Mouse (Mus musculus): ENCODE measurements around the gene Rilpl1.

DNA sequence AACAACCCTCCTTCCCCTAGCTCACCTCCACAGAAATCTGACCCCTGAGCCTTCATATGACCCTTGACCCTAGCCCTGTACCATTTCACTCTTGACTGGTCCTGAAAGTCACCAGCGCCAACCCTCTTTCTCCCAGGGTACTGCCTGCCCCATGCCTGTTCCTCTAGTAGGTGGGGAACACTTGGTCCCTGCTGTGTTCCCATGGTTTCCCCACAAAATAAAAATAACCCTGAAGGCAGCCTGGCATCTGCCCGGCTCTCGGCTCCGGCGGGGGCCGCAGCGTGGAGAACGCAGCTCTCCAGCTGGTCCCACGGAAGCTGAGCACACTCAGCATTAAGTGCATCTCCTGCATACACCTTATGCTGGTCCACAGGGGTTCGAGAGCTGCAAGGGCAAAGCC, 12.5 kb downstream of the Rilpl1 start:
- TF ChIP-seq CEBPB (IDR thresholded peaks at IDR 0.05; ENCODE audit: low read depth) (no peak), CTCF (IDR thresholded peaks at IDR 0.05; ENCODE audit: control insufficient read depth, insufficient read depth, insufficient read length) (no peak), MYOD1 (IDR thresholded peaks at IDR 0.05; ENCODE audit: control insufficient read depth, insufficient read length, low read depth) (no peak), MAX (IDR thresholded peaks at IDR 0.05) (no peak), USF1 (IDR thresholded peaks at IDR 0.05; ENCODE audit: low read depth) (no peak), MYOG (IDR thresholded peaks at IDR 0.05; ENCODE audit: control insufficient read depth, extremely low read depth, insufficient read length) (no peak)

All from C2C12 (cell line).